8 mouse cellular contexts compared by ENCODE assay signal in the genomic region with DNA sequence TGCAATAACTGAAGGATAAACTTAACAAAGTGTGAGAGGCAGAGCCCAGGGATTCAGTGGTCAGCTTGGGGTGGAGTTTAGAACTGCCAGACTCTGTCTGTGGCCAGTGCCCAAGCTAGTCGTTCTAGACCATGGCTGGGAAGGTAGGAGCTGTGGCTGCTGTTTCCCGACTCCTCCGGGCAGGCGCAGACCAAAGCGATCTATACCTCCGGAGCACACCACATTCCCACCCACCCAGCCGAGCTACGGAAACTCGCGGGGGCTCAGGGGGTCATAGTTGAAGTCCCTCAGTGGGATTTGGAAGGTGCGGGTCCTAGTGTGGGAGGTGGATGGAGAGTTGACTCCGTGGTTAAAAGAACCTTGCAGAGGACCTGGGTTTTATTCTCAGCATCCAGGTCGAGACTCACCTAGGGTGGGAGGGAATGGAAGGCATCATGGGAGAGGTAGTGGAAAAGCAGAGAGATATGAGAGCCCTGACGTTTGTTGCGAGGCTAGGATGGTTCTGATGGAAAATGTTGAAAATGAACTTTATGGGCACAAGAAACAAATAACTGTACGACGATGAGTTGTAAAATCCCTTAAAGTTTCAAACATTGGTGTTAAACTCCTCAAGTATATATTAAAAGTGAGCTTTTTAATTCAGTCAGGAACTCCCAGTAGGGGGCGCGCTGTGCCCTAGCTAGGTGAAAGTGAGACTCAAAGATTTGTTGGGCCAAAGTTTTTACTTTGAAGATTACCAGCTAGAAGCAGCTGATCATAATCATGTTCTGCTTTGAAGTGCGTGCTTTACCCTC. TPM values are rescaled to one million over a fixed set of nuclear protein-coding genes. Genes with fewer than 3 reads are reported as not detected.
A peak's percentile ranks its signal among the peaks of the same experiment; 100 is the strongest.
DNase-seq lines count a peak whose midpoint lies in the region; ATAC-seq lines count a peak whose summit lies in the region.

No protein-coding gene starts in this region.

- WGBS in hindbrain, embryonic 15.5 days = 2% methylated on average over 20 of the region's 20 CpGs

- peak; percentile 78 to 83 for DNase-seq in cerebellum, postnatal 14 days
- DNase-seq in frontal cortex, postnatal 25 days (ENCODE audit: low spot score in 2 of 2) = peak; percentile 41 to 56
- peak; percentile 30 to 32 for DNase-seq in layer of hippocampus, postnatal 36 days
- peak; percentile 93 for DNase-seq in lung, postnatal 36 days
- DNase-seq in right cerebral cortex, adult 18-20 months = peak; percentile 55
- DNase-seq in yolk sac, embryonic 10.5 days (ENCODE audit: low spot score) = peak; percentile 54

- no peaks in the 10 kb centered on the region for H3K36me3 ChIP-seq in hindbrain, embryonic 15.5 days

- no peak overlapping the region for H3K27ac ChIP-seq in hindbrain, embryonic 15.5 days (replicated peaks)

- peak overlapping the region; percentile 64 for H3K4me3 ChIP-seq in hindbrain, embryonic 15.5 days

- H3K4me1 ChIP-seq in hindbrain, embryonic 15.5 days (replicated peaks) = peaks cover 8% of the 10 kb centered on the region; the same call in 1 of the 2 replicates

- H3K9me3 ChIP-seq in hindbrain, embryonic 15.5 days = no peaks in the 10 kb centered on the region

- H3K9ac ChIP-seq in hindbrain, embryonic 15.5 days = 0 out of 2 replicates have a peak overlapping the region, but pooled peaks have one; percentile 27

- peak overlapping the region; percentile 89 for H3K4me2 ChIP-seq in hindbrain, embryonic 15.5 days

- H3K27me3 ChIP-seq in hindbrain, embryonic 15.5 days = no peaks in the 10 kb centered on the region

- ATAC-seq in activated CD4-positive, CD25-positive, alpha-beta regulatory T cell, adult 4 months = peak; percentile 7
- no peak for ATAC-seq in hindbrain, embryonic 15.5 days (ENCODE audit: low FRiP score, low read depth)

RNA-seq across cellular contexts. Expression of a gene that starts 57.6 kb away (rescaled TPM):
- polyA plus RNA-seq in activated CD4-positive, CD25-positive, alpha-beta regulatory T cell, adult 4 months (2017; shearing (Covaris generic)) = under 1 TPM; 0.08 to 0.23 TPM
- 54.2 and 54.4 TPM in 2 replicates for polyA plus RNA-seq in hindbrain, embryonic 15.5 days (2015; fragmentation: Nextera tagmentation; extraction: Ambion mirVana)
- 10 to 100 TPM; 52.5 to 52.8 TPM for total RNA-seq in layer of hippocampus, postnatal 36 days (2021)

Comparison
In these comparisons a context has a peak if more than half of its experiments do, and no peak if none do; other contexts are left out.
1. DNase-seq: peak in every context shown above with its lines; median percentile 93 in lung, postnatal 36 days; 80 in cerebellum, postnatal 14 days; 55 in right cerebral cortex, adult 18-20 months; 54 in yolk sac, embryonic 10.5 days; 48 in frontal cortex, postnatal 25 days; 31 in layer of hippocampus, postnatal 36 days.
2. RNA of a gene that starts 57.6 kb away (polyA plus RNA-seq): 54.2 to 54.4 TPM in hindbrain, embryonic 15.5 days; 0.08 to 0.23 TPM in activated CD4-positive, CD25-positive, alpha-beta regulatory T cell, adult 4 months; every median in the first group is over 10 times any median in the second.